Mouse (Mus musculus): ENCODE results near the gene Fam219a. TPM values are rescaled to one million over a fixed set of nuclear protein-coding genes. Genes with fewer than 3 reads are reported as not detected.

Fam219a gene
- 34.1 and 43.0 TPM in 2 replicates for polyA plus RNA-seq (2012; rRNA removed)

DNA sequence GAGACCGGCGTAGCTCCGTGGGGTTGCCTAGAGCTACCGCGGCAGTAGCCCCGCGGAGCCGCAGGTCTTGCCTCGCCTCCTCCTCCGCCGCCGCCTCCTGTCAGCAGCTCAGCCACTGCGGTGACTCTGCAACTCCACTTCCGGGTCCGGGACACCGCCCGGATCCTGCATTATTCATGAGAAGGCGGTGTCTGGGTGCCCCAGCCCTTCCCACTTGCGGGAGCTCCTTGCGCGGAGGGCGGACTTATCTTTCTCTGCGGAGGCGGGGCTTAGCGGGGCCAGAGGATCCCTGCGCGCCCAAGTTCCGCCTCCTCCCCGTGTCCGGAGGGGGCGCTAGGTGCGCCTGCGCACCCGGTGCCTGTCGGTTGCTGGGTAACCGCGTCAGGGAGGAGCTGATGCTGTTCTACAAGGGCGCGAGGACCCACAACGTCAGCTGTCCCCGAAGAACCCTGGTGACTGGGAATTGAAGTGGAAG, at the start of gene Fam219a, which contains the start of gene Dnaic1:
TSS of gene Fam219a (minus strand) at position 128 of the 475 bp plus-strand sequence.
TSS of gene Dnaic1 (plus strand) at position 365 of the 475 bp plus-strand sequence.

DNA sequence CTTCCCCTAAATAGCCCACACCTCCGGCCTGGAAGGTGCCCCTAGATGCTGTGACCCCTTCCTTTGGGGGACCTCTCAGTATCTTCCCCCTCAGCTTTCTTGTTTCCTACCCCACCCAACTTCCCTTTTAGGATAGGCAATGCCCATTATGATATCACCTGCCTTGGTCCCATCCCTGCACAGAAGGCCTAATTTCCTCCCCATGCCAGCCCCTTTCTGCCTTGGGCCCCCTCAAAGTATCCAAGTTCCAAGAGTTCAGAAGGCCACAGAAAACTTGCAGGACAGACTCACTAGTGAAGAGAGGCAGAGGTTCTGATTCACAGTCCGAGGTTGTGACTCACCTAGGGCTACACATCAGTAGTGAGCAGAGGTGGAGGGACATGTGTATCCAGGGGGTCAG, 52.1 kb downstream of the Fam219a start, which contains the start of gene 1110017D15Rik:
TSS of gene 1110017D15Rik (minus strand) at position 101 of the 400 bp plus-strand sequence.

DNA sequence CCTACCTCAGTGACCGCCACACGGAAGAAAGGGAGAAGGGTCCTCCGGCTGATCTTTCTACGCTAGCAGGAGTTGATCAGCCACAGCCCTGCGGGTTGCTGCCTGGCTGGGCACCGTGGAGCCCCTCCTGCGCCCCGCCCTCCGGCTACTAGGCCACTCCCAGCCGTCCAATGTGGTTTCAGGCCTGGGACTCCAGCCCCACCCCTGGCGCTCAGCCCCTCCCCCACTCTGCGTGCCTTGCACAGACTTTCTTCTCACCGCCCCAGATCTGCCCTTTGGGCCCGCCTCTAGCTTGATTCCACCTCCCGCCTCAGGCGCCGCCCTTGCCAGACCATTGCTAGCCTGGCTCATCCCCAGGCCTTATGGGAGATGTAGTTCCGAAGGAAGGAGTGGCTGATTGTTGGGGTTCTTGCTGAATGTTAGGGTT, 66.3 kb downstream of the Fam219a start, which contains the start of gene AI464131:
TSS of gene AI464131 (minus strand) at position 91 of the 427 bp plus-strand sequence.

Other genes starting within 250 kb of the Fam219a start
- 53.2 and 57.1 TPM in 2 replicates for gene Ubap1, start 220.5 kb downstream of the Fam219a start, polyA plus RNA-seq (2012; rRNA removed)
- gene Kif24, start 104.7 kb downstream of the Fam219a start, polyA plus RNA-seq (2012; rRNA removed): 10.1 and 10.4 TPM in 2 replicates
- gene Nudt2, start 104.4 kb downstream of the Fam219a start, polyA plus RNA-seq (2012; rRNA removed): 29.0 and 48.4 TPM in 2 replicates
- 4.5 and 5.2 TPM in 2 replicates for gene AI464131, start 66.5 kb downstream of the Fam219a start, polyA plus RNA-seq (2012; rRNA removed)
- 3.3 and 3.7 TPM in 2 replicates for gene 1110017D15Rik, start 52.2 kb downstream of the Fam219a start, polyA plus RNA-seq (2012; rRNA removed)
- 1.7 and 3.9 TPM in 2 replicates for gene Dnaic1, start 237 bp upstream of the Fam219a start, polyA plus RNA-seq (2012; rRNA removed)
- gene Enho, start 70.8 kb upstream of the Fam219a start, polyA plus RNA-seq (2012; rRNA removed): 32.8 and 37.7 TPM in 2 replicates
- 69.6 and 76.5 TPM in 2 replicates for gene Cntfr, start 127.6 kb upstream of the Fam219a start, polyA plus RNA-seq (2012; rRNA removed)
- 74.6 and 76.8 TPM in 2 replicates for gene Il11ra1, start 130.5 kb upstream of the Fam219a start, polyA plus RNA-seq (2012; rRNA removed)
- gene Rpp25l, start 144.0 kb upstream of the Fam219a start, polyA plus RNA-seq (2012; rRNA removed): 58.6 and 86.2 TPM in 2 replicates
- 90.0 and 138 TPM in 2 replicates for gene Dctn3, start 153.6 kb upstream of the Fam219a start, polyA plus RNA-seq (2012; rRNA removed)
- 0.72 and 1.1 TPM in 2 replicates for gene Arid3c, start 161.6 kb upstream of the Fam219a start, polyA plus RNA-seq (2012; rRNA removed)
- 28.8 and 41.3 TPM in 2 replicates for gene Galt, start 185.7 kb upstream of the Fam219a start, polyA plus RNA-seq (2012; rRNA removed)
- gene Sigmar1, start 186.6 kb upstream of the Fam219a start, polyA plus RNA-seq (2012; rRNA removed): 51.4 and 59.4 TPM in 2 replicates
- 106 and 167 TPM in 2 replicates for gene Ccl27a, start 204.7 kb upstream of the Fam219a start, polyA plus RNA-seq (2012; rRNA removed)